Mouse (Mus musculus): ENCODE data around the gene Smarcad1.
A peak's percentile ranks its signal among the peaks of the same experiment; 100 is the strongest.
"Not testable (repeated sequence)": the region's sequence is repeated elsewhere in the genome, so short reads cannot be mapped to it uniquely, and the experiment has no call there.

Gene Smarcad1

DNA sequence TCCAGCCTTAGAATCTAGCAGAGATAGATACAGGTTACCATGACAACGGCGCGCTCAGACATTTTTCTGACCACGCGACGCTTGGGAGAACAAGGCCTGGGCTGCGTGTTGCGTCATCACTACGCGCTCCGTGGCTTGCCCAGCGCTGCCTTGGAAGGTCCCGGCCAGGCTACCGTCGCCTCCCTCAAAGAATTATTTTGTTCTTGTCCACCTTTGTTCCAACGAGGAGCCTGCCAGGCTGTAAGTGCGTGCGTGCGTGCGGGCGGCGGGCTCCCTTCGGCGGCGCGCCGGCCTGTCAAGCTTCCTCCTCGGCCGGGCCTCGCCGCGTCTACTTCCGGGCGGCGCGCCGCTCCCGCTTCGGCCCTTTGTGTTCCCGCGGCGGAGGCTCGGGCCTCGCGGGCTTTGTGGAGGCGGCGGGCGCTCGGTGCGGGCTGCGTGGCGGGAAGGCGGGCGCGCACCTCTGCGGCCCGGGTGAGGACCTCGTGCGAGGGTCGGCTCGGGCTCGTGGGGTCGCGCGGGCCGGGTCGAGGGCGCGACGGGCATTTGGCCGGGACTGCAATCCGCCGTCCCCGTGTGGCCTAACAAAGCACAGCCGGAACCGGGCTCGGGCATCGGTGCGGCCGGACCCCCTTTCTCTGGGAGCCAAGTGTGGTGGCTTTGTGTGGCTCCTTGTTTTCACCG is at the start of gene Smarcad1:
Gene Smarcad1, plus strand, starts transcription at position 93 of the 681 bp plus-strand sequence.
- DNase-seq = peak; percentile 93

DNA sequence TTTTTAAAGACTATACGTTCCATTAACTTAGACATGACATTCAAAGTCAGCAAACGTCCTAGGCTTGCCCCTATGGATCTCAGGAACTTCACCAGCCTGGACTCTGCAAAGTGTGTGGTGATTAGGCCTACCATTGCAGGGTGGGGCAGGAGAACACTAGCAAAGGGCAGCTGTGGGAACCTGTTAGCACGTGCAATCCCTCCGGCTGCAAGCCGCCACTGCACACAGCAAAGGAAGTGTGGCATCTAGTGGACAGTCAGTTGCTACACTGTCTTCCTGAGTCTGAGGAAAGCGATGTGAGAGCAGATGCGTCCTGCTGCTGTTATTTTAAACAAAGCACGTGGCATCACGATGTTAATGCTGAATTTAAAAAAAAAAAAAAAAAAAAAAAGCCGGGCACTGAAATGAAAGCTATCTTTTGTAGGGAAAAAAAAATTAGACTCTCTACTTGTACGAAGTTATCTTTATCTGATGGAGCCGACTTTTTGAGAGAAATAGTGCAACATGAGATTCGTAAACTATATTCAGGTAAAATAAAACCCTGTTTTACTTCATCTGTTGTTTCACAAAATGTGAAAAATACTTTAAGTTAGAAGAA is 45.5 kb upstream of the Smarcad1 start:
- no peak for DNase-seq

DNA sequence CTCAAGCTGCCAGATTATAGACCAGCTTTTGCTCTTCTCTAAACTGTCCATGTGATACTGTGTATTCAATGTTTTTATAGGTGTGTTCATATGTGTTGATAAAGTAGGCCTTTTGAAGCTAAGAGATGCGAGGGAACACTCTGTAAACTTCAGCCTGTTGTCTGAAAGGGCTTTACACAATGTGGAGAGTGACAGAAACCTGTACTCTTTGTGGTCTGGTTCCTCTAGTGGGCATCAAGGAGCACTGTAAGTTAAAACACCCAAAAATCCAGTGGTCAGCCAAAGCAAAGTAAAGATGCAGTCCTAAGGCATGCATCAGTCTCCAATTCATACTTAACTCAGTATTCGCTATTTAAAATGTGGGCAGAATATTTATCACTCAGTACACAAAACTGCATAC is 44.6 kb upstream of the Smarcad1 start:
- no peak for DNase-seq

DNA sequence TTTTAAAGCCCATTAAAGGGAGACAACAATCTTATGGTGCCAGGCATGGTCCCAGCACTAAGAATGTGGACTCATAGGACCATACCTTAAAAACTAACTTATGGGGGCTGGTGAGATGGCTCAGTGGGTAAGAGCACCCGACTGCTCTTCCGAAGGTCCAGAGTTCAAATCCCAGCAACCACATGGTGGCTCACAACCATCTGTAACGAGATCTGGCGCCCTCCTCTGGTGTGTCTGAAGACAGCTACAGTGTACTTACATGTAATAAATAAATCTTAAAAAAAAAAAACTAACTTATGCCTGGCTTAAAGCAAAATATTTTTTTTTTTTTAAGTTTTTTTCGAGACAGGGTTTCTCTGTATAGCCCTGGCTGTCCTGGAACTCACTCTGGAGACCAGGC is 41.6 kb upstream of the Smarcad1 start:
- not testable (repeated sequence) for DNase-seq

DNA sequence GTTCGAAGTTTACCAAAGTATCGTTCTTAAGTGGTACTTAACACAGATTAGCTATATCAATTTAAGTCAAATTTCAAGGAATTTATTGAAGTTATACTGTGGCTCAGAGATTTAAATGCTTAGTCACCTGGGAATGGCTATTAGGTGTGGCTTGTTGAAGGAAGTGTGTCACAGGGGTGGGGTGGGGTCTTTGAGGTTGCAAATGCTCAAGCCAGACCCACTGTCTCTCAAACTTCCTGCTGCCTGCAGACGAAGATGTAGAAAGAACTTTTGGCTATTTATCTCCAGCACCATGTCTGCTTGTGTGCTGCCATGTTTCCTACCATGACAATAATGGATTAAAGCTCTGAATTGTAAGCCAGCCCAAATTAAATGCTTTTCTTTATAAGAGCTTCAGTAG is 40.2 kb upstream of the Smarcad1 start:
- DNase-seq = no peak

DNA sequence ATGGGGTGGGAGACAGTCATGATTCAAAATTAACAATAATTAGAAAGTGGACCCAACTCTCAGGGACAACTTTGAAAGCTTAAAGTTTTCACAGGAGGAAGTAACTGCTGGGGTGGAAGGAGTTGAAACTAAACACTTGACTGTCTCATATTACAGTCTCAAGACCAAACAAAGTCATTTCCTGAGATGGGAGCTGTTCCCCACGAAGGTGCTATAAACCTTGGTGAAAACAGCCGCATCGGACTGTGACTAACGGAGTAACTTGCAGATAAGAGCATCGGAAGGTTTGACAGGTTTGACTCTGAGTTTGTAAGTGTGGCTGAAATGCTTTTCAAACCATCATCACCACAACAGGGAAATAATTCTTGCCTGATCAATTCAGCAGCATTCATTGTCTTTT is 33.5 kb upstream of the Smarcad1 start:
- no peak for DNase-seq

DNA sequence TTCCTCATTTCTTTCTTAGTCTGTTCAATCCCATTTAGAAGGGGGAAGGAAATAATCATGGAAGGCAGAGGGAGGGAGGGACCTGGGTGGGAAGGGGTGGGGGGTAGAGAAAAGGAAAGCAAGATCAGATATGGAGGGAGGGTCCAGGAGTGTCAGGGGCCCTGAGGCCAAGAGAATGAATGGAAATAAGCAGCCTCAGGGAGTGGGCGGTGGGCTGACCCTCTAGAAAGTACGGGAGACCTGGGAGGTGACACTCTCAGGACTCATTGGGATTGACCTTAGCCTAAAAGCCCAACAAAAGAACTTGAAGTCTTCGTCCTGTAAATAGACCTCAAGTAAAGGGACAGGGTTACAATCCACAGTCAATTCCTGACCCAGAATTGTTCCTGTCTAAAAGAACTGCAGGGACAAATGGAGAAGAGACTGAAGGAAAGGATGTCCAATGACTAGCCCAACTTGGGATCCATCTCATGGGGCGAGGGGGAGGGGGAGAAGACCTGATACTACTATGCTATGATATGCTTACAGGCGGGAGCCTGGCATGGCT is 30.9 kb upstream of the Smarcad1 start:
- DNase-seq = no peak

DNA sequence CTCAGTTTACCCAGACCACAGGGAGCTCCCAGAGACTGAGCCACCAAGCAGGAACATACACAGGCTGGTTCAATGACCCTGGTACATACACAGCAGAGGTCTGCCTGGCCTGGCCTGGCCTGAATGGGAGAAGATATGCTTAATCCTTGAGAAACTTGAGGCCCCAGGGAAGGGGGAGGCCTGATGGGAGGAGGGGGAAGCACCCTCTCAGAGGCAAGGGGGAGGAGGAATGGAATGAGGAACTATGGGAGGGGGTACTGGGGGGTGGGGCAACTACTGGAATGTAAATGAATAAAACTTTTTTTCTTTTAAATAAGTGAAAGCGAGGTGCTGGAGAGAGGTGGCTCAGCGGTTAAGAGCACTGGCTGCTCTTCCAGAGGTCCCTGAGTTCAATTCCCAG is 30.2 kb upstream of the Smarcad1 start:
- no peak for DNase-seq

DNA sequence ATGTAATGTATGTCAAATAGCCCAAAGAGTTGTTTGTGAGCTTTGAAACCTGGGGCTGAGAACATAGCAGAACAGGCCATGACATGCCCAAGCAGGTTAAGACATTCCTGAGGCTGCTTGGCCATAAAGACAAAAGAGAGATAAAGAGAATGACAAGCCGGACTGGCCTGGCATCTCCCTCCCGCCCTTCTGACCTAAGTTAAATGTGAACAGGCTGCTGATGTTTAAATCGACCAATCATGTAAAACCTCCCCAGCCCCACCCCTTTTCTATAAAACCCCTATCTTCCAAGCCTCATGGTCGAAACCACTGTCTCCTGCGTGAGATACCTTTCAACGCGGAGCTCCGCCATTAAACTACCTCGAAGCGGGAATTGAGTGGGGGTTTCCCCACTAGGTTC is 24.8 kb upstream of the Smarcad1 start:
- DNase-seq = no peak

DNA sequence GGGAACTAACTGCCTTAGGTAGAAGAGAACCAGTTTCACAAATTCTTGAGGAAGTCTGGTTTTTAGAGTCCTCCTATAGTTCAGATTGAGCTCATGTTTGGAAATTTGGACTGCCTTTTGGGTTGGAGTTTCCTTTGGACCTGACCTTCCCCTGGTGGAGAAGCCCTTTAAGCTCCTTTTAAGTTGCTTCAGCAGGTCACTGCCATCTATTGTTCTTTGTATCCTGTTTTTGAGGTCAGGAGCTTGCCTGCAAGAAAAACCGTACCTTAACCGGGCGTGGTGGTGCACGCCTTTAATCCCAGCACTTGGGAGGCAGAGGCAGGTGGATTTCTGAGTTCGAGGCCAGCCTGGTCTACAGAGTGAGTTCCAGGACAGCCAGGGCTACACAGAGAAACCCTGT is 23.4 kb upstream of the Smarcad1 start:
- DNase-seq = not testable (repeated sequence)

DNA sequence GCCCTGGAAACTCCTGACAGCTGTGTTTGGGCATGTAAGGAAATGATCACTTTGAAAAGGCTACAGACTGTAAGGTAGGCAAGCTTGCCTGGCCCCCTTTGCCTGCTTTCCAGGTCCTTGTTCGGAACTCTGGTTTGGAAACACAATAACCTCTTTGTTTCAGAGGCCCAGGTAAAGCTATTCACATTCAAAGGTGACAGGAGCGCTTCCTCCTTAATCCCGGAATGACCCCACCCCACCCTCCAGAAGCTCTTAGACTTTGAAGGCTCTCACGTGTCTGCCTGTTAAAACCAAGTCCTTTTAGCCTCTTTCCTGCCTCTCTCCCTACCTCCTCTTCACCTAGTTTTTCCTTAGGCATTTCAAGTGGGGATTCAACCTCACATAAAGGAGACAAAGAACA is 20.5 kb upstream of the Smarcad1 start:
- no peak for DNase-seq

DNA sequence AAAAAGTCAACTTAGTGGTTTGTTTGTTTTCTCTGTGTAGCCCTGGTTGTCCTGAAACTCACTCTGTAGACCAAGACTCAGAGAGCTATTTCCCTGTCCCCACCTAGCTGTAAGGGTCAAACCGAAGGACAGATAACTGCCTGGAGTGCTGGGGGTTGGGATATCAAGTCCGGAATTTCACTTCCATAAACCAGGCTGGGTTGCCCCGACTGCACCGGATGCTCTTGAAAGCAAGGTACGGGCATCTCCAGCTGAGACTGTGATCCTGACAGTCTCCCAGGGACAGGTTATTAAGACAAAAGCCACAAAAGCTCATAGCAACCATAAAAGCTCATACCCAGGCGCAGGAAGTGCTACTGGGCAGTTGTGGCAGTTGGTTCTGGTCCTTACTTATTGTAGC is 19.3 kb upstream of the Smarcad1 start:
- no peak for DNase-seq

DNA sequence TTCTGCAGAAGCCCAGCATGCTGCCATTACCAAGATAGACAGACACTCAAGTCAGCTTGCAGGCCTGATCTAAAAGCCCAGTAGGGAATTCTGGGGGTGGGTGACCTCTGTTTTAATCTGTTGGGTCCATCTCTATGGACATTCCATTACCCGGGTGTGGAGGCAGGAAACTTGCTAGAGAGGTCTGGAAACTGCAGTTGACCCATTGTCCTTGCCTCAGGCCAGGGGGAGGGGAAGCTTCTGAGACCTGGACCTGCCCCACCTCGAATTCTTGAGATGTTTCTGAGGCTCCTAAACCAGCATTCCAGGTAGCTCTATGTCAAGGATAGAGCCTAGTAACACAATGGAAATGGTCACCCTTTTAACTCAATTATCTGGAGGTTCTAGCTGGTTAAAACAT is 17.7 kb upstream of the Smarcad1 start:
- DNase-seq = no peak

DNA sequence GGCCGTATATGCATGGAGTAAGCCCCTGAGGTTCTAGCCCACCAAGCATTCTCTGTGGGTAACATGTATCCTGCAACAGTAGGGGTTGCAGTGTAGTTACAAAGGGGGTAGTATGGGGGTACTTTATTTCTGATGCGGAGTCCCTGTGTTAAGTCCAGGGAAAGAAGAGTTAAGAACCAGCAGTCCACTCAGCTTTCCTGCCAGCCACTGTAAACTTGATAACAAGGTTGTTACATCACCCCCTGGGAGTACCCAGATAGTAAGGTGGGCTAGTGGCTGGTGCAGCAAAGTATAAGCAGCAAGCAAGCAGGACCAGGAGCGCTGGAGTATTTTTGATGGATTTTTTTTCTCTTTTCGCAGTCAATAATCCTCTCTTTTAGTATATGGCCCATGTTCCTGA is 17.3 kb upstream of the Smarcad1 start:
- DNase-seq = no peak

DNA sequence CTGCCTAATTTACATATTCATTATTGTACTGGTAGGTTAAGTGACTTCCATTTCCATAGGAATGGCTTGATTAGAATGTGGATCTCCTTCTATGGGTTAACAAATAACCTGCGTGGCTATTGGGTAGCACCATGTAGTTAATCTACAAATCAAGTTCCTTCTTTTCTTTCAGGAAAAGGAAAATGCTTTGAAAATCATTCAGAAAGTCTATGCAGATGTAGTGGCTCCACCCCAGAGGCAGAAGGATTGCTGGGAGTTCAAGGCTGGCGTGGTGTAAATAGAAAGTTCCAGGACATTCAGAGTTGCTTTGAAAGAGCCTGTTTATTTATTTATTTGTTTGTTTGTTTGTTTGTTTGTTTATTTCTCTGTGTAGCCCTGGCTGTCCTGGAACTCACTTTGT is 7.7 kb upstream of the Smarcad1 start:
- no peak for DNase-seq

DNA sequence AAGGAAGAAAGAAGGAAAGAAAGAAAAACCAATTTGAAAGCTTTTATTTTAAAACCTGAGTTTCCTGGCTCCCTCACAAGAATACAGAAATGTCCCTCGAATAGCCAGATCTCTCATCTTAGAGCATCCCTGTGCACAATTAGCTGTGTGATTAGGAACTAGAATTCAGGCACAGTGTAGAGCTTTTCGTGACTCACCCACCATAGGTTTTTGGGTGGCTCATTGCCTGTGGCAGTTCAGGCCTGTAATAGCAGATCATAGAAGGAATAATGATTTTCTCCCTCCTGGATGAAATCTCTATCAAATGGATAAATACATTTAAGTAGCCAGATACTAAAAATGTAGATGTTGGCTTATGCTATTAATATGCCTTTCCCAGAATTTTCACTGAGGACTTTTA is 6.9 kb upstream of the Smarcad1 start:
- DNase-seq = no peak

DNA sequence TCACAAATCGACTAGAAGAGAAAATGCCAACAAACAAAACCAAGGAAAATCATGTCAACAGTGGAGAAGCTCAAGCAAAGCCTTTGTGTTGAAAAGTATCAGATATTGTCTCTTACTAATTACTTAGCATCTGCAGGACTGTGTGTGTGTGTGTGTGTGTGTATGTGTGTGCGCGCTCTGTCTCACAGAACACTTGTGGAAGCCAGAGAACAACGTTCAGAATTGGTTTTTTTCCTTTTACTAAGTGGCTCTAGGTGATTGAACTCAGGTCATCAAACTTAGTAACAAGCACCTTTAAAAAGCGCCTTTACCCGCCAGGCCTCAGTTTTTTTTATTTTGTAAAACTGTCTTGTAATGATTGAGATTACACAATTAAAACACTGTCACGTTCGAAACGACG is 451 bp upstream of the Smarcad1 start:
- DNase-seq = no peak

DNA sequence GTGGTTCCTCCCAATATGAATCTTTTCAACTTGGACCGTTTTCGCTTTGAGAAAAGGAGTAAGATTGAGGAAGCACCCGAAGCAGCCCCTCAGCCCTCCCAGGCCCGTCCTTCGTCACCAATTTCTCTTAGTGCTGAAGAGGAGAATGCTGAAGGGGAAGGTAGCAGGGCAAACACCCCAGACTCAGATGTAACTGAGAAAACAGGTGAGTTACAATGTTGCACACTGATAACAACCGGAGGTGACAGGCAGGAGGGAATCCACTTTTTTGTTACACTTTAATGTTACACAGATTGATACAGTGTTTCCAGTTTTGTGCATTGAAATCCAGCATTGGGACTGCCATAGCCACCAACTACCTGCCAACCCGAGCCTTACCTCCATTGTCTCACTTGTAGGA is 858 bp downstream of the Smarcad1 start:
- DNase-seq = no peak

DNA sequence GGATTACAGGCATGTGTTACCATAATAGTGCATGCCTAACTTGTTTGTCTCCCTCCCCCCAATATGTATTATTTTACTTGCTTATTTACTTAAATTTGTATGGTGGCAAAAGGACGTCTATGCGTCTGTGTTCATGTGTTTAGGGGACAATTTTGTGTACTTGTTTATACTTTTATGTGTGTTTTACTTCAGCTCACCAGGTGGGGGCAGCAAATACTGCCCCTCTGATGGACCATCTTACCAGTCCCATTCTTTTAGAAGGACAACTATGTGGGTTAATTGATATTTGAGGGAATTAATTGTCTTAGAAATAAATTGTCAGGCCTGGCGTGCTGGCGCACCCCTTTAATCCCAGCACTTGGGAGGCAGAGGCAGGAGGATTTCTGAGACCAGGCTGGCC is 6.7 kb downstream of the Smarcad1 start:
- no peak for DNase-seq

DNA sequence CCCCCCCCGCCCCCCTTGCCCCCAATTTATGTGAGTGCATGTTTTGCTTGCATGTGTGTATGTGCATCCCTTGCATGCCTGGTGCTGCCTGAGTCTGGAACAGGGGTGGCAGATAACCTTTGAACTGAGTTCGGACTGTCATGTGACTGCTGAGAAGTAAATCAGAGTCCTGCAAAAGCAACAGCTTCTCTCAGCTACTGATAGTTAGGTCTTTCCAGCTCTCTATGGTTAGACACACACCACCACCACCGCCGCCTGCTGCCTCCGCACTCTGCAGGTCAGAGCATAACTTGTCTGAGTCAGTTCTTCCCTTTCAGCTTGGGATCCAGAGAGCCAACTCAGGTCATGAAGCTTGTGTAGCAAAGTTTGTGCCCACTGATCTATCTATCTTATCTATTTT is 14.2 kb downstream of the Smarcad1 start:
- no peak for DNase-seq

DNA sequence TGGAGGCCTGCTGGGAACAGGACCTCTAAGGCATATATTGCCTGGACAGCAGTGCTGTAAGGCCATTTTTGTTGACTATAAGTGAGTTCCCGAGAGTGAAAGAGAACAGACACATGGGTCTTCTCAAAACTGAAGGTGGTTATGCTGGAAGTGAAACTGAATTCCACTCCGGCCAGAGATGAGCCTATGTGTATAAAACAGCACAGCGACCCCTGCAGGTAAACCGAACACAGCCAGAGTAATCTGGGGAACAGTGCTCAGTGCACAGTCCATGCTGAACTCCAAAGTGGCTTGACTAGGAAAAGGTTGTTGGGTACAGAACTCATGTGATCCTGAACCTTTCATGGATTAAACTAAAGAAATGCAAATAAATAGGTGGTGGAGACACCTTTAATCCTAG is 14.8 kb downstream of the Smarcad1 start:
- not testable (repeated sequence) for DNase-seq

DNA sequence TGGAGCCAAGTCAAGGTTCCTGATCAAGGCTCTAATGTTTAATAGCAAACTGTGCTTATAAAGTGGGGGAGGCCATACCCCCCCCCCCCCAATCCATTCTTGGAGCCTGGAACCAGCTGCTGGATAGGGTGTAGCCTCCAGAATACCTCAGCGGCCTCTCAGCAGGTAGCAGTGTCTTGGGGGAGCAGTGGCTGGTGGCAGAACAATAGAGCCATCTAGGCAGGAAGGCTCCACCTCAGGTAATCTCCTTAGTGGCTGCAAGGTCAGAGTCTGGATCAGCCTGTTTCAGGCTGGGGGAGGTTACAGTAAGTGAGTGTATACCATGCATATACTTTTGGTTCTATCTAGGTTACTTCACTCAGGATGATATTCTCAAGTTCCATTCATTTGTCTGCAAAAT is 18.7 kb downstream of the Smarcad1 start:
- no peak for DNase-seq

DNA sequence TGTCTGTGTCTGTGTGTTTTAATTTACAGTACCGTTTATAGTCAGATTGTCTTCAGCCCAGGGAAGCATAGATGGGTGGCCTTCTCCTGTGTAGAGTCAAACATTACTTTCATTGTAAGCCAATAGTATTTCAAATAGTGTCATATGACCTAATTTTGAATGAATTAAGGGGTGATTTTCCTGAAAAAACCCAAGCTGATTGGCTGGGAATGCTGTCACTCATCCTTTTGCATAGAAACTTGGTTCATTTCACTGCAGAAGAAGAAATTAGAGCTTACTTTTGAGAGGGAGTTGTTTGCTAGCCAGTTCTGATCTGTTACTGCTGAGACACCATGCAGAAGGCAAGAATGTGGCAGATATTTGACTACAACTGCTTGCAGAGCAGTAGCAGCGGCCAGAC is 32.8 kb downstream of the Smarcad1 start:
- no peak for DNase-seq

DNA sequence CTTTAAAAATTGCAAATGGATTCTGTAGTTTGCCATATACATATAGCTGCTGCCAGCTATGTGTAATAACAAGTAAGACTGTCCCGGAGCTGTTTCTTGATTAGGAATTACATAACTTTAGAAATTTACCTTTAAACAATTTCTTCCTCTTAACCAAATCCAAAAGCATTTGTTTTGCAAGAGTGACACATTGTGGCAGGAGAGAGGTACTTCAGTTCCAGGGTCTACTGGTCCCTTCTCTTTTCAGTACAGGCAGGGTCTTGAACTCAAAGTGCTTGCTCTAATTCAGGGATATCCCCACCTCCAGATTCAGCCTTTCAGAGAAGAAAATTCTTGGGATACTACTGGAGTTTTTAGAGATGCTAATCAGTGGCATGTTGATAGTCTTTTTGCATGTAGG is 36.8 kb downstream of the Smarcad1 start:
- DNase-seq = no peak

DNA sequence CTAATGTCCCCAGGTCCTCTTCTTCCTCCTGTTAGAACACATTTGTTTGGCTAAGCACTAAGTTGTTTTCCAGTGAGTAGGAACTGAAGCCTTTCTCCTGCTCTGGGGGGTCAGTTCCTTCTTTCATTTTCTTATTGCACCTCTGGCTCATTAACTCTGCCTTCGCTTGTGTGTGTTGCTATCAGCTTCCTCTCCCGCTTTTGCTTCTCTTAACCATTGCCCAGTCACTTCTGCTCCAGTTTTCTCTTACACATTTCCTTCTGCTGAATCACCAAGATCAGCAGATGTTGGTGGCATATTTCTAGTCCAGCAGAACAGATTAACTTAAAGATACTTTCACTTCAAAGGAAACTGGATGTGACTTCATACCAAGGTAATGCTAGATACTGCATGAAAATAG is 72.5 kb downstream of the Smarcad1 start:
- DNase-seq = no peak
